Mouse (Mus musculus) kidney, embryonic 16.5 days (tissue): ENCODE measurements at regions not wholly inside any gene's neighbourhood (a gene's known extent, or its start where the extent isn't known, plus 50 kb on each side); places are given as distances from the start of the nearest gene placed in this dataset.
A peak's percentile ranks its signal among the peaks of the same experiment; 100 is the strongest.

Experiments used
- ATAC-seq: fragments of 200-750 bp; cut with Nextera tagmentation; 2 replicates; pipeline ENCODE4 v1.8.0; 2017; ENCODE audit warnings: moderate TSS enrichment; ENCODE audit not compliant: low FRiP score, low TSS enrichment
- H3K27ac ChIP-seq: fragments of 300-500 bp; sonication (generic); 2 replicates; pipeline ENCODE4 v1.5.1; 2014; ENCODE audit warnings: low read length
- H3K27me3 ChIP-seq: fragments of 300-500 bp; sonication (generic); 2 replicates; pipeline ENCODE4 v1.6.1; 2014; ENCODE audit warnings: low read length, control low read depth, mixed read lengths; ENCODE audit not compliant: insufficient read depth
- H3K36me3 ChIP-seq: fragments of 300-500 bp; sonication (generic); 2 replicates; pipeline ENCODE4 v1.6.1; 2014; ENCODE audit warnings: low read length, control low read depth, mixed read lengths; ENCODE audit not compliant: insufficient read depth
- H3K4me1 ChIP-seq: fragments of 300-500 bp; sonication (generic); 2 replicates; pipeline ENCODE4 v1.6.1; 2014; ENCODE audit warnings: low read length, control low read depth, mixed read lengths; ENCODE audit not compliant: insufficient read depth
- H3K4me2 ChIP-seq: fragments of 300-500 bp; sonication (generic); replicated peaks from 2 replicates; pipeline ENCODE4 v1.6.1; 2014; ENCODE audit warnings: low read depth, low read length
- H3K4me3 ChIP-seq: fragments of 300-500 bp; sonication (generic); 2 replicates; pipeline ENCODE4 v1.5.1; 2014; ENCODE audit warnings: mild to moderate bottlenecking, low read length
- H3K9ac ChIP-seq: fragments of 300-500 bp; sonication (generic); replicated peaks from 2 replicates; pipeline ENCODE4 v1.6.1; 2014; ENCODE audit warnings: low read length
- H3K9me3 ChIP-seq: fragments of 300-500 bp; sonication (generic); 2 replicates; pipeline ENCODE4 v1.6.1; 2016; ENCODE audit warnings: low read length, control low read depth
- WGBS: fragments of 180-500 bp; shearing (Covaris S2); extraction: QIAGEN DNeasy Blood & Tissue Kit; methylation state at CpG from one replicate; pipeline ENCODE4 v1.1.7; 2014; 5-methylcytosine and 5-hydroxymethylcytosine counted together

GRCm38 (mm10) chr19:30483436-30483835 lies 66.0 kb downstream of the Dkk1 start:
- Histone ChIP-seq H3K4me3 (no peak overlapping the region), H3K36me3 (no peaks in the 10 kb centered on the region), H3K27ac (no peak overlapping the region), H3K9me3 (no peaks in the 10 kb centered on the region), H3K4me1 (no peaks in the 10 kb centered on the region), H3K9ac (no peak overlapping the region), H3K27me3 (no peaks in the 10 kb centered on the region), H3K4me2 (no peak overlapping the region)
- no peak for ATAC-seq
- WGBS = 54% methylated on average over 4 of the region's 4 CpGs

- Histone ChIP-seq H3K27ac (no peak overlapping the region), H3K36me3 (no peaks in the 10 kb centered on the region), H3K4me3 (no peak overlapping the region), H3K27me3 (no peaks in the 10 kb centered on the region), H3K4me1 (no peaks in the 10 kb centered on the region), H3K9ac (no peak overlapping the region), H3K4me2 (no peak overlapping the region), H3K9me3 (no peaks in the 10 kb centered on the region)
- ATAC-seq = no peak
- 48% methylated on average over 3 of the region's 3 CpGs for WGBS
Observed at GRCm38 (mm10) chr19:30489786-30490185, 59.7 kb downstream of the Dkk1 start.

- WGBS = 45% methylated on average over 9 of the region's 9 CpGs
- H3K27ac ChIP-seq = no peak overlapping the region
- no peaks in the 10 kb centered on the region for H3K9me3 ChIP-seq
- no peak overlapping the region for H3K4me2 ChIP-seq
- no peak overlapping the region for H3K9ac ChIP-seq
- ATAC-seq = 0 out of 2 replicates have a peak, but pooled peaks have one; percentile 49
- no peak overlapping the region for H3K4me3 ChIP-seq
- H3K27me3 ChIP-seq = no peaks in the 10 kb centered on the region
- no peaks in the 10 kb centered on the region for H3K36me3 ChIP-seq
- H3K4me1 ChIP-seq = no peaks in the 10 kb centered on the region
Observed at GRCm38 (mm10) chr19:30490916-30491315, 58.5 kb downstream of the Dkk1 start.
